Comparison of ENCODE assay signal across 25 mouse cellular contexts in the genomic region with DNA sequence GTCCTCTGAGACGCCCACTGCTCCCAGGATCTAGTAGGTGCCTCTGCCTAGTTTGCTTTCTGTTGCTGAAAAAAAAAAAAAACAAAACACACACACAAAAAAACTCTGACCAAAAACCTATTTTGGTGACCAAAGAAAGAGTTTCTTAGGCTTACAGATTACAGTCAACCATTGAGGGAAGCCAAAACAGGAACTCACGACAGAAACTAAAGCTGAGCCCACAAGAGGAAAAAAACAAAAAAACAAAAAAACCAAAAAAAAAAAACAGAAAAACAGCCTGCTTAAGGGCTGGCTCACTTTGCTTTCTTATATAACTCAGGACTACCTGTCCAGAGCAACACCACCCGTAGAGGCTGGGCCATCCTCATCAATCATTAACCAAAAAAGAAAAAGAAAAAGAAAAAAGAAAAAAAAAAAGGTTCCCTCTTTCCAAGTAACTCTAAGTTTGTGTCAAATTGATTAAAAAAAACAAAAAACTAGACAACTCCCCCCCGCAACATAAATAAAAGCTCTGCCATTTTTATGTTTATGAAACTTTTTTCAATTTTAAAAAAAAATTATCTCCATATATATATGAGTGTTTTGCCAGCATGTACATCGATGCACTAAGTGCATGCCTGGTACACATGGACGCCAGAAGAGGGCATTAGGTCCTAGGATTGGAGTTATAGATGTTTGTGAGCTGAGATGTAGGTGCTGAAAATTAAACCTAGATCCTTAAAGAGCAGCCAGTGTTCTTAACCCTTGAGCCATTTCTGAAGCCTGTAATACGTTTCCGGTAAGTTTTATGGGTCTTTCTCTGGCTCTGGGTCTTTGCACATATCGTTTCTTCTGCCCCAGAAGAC. TPM values are rescaled to one million over a fixed set of nuclear protein-coding genes. Genes with fewer than 3 reads are reported as not detected.
DNase-seq lines count a peak whose midpoint lies in the region; ATAC-seq and TF ChIP-seq lines count a peak whose summit lies in the region.
"Had no signal": no experiment of that assay in that cellular context is flagged by ENCODE, and none has a peak within 500 bp of the region (broad histone marks: within the 10 kb centered on the region; RNA-seq: fewer than 3 reads in every experiment).

No protein-coding gene starts in this region.

- ATAC-seq in kidney, postnatal 0 days (replicated peaks; ENCODE audit: low FRiP score, low read depth): no peak
- ATAC-seq in kidney, embryonic 16.5 days (ENCODE audit: low FRiP score, low TSS enrichment): no peak
- ATAC-seq: forebrain, embryonic 15.5 days had no signal

- DNase-seq in heart, adult 11 months: peak; percentile 13
- DNase-seq in heart, embryonic 10.5 days (ENCODE audit: low spot score): no peak
- no peak for DNase-seq in kidney, postnatal 0 days (ENCODE audit: low spot score)
- peak; percentile 67 for DNase-seq in MEL (ENCODE audit: low read depth, low spot score)
- no peak for DNase-seq in adrenal gland, postnatal 4 days (ENCODE audit: low spot score in 2 of 2)
- no peak for DNase-seq in urinary bladder, adult 18-20 months (ENCODE audit: low spot score in 2 of 2)
- DNase-seq: adrenal gland, postnatal 14 days; cerebellum, adult 18-20 months; cerebellum, postnatal 10 days; gastrocnemius, postnatal 36 days; heart, adult 2 months; heart, postnatal 10 days; lung, postnatal 36 days; thymus, postnatal 14 days had no signal

- no peak for TF ChIP-seq POLR2A in MEL (IDR thresholded peaks at IDR 0.05; ENCODE audit: control insufficient read depth in 1 of 2, insufficient read depth in 1 of 2, low read depth in 1 of 2, low read length in 2 of 2, poor library complexity in 1 of 2)
- TF ChIP-seq POLR2A in small intestine, adult 2 months (IDR thresholded peaks at IDR 0.05; ENCODE audit: low read depth, low read length): no peak

- no peaks in the 10 kb centered on the region for H3K27me3 ChIP-seq in heart, embryonic 10.5 days (ENCODE audit: insufficient read depth, poor library complexity, severe bottlenecking)
- no peaks in the 10 kb centered on the region for H3K27me3 ChIP-seq in kidney, postnatal 0 days (ENCODE audit: insufficient read depth, low read length)
- no peaks in the 10 kb centered on the region for H3K27me3 ChIP-seq in kidney, embryonic 16.5 days (ENCODE audit: insufficient read depth, low read length)
- H3K27me3 ChIP-seq in MEL (ENCODE audit: control insufficient read depth in 1 of 2, insufficient read depth in 2 of 2, low read length in 2 of 2): no peaks in the 10 kb centered on the region
- no peaks in the 10 kb centered on the region for H3K27me3 ChIP-seq in small intestine, adult 2 months (ENCODE audit: control insufficient read depth, insufficient read depth, low read length)
- H3K27me3 ChIP-seq: embryonic facial prominence, embryonic 13.5 days; forebrain, embryonic 15.5 days; heart, embryonic 13.5 days had no signal

- H3K9ac ChIP-seq in kidney, postnatal 0 days (ENCODE audit: low read depth, low read length): no peak overlapping the region
- no peak overlapping the region for H3K9ac ChIP-seq in kidney, embryonic 16.5 days (replicated peaks; ENCODE audit: low read length)
- peak overlapping the region; percentile 47 for H3K9ac ChIP-seq in MEL (ENCODE audit: control insufficient read depth, low read depth, low read length, poor library complexity, severe bottlenecking)
- H3K9ac ChIP-seq: embryonic facial prominence, embryonic 13.5 days; forebrain, embryonic 15.5 days; heart, embryonic 13.5 days; hindbrain, embryonic 14.5 days; liver, embryonic 15.5 days; neural tube, embryonic 13.5 days had no signal

- no peaks in the 10 kb centered on the region for H3K9me3 ChIP-seq in heart, embryonic 10.5 days
- H3K9me3 ChIP-seq in kidney, postnatal 0 days (replicated peaks; ENCODE audit: low read length): no peaks in the 10 kb centered on the region
- no peaks in the 10 kb centered on the region for H3K9me3 ChIP-seq in kidney, embryonic 16.5 days (ENCODE audit: low read length)
- H3K9me3 ChIP-seq in MEL (replicated peaks; ENCODE audit: insufficient read depth, low read length): no peaks in the 10 kb centered on the region
- H3K9me3 ChIP-seq: embryonic facial prominence, embryonic 13.5 days; forebrain, embryonic 10.5 days; forebrain, embryonic 15.5 days; heart, embryonic 13.5 days; liver, embryonic 15.5 days; neural tube, embryonic 13.5 days had no signal

- WGBS in heart, embryonic 10.5 days: 81% methylated on average over 9 of the region's 9 CpGs
- WGBS in kidney, postnatal 0 days: 55% methylated on average over 9 of the region's 9 CpGs
- 54% methylated on average over 9 of the region's 9 CpGs for WGBS in kidney, embryonic 16.5 days
- WGBS in small intestine, adult 2 months: 33% methylated on average over 9 of the region's 9 CpGs

- no peak overlapping the region for H3K4me3 ChIP-seq in heart, embryonic 10.5 days
- no peak overlapping the region for H3K4me3 ChIP-seq in kidney, postnatal 0 days (replicated peaks; ENCODE audit: low read depth, low read length)
- H3K4me3 ChIP-seq in kidney, embryonic 16.5 days (ENCODE audit: low read length): no peak overlapping the region
- H3K4me3 ChIP-seq in MEL (ENCODE audit: control insufficient read depth in 1 of 2, insufficient read depth in 1 of 2, low read depth in 2 of 2, low read length in 2 of 2): peak overlapping the region; percentile 42 to 59
- no peak overlapping the region for H3K4me3 ChIP-seq in small intestine, adult 2 months (ENCODE audit: low read depth, low read length)
- H3K4me3 ChIP-seq: embryonic facial prominence, embryonic 13.5 days; forebrain, embryonic 10.5 days; forebrain, embryonic 15.5 days; gastrocnemius, adult 2 months; heart, adult 2 months; heart, embryonic 13.5 days; liver, embryonic 15.5 days; neural tube, embryonic 13.5 days had no signal

- H3K4me2 ChIP-seq in kidney, postnatal 0 days (ENCODE audit: low read length): no peak overlapping the region
- no peak overlapping the region; the same call in 1 of the 2 replicates for H3K4me2 ChIP-seq in kidney, embryonic 16.5 days (replicated peaks; ENCODE audit: low read depth, low read length)
- H3K4me2 ChIP-seq: embryonic facial prominence, embryonic 13.5 days; forebrain, embryonic 15.5 days; hindbrain, embryonic 14.5 days; liver, embryonic 15.5 days; midbrain, embryonic 11.5 days had no signal

- H3K4me1 ChIP-seq in heart, embryonic 10.5 days: peaks cover 28% of the 10 kb centered on the region
- 0 out of 2 replicates have a peak, but pooled peaks cover 4% of the 10 kb centered on the region for H3K4me1 ChIP-seq in kidney, postnatal 0 days (replicated peaks; ENCODE audit: insufficient read depth, low read length)
- H3K4me1 ChIP-seq in kidney, embryonic 16.5 days (ENCODE audit: insufficient read depth, low read length): peaks cover 22% of the 10 kb centered on the region; the same call in 1 of the 2 replicates
- peaks cover 7 to 15% of the 10 kb centered on the region in 2 experiments for H3K4me1 ChIP-seq in MEL (ENCODE audit: control insufficient read depth in 1 of 2, insufficient read depth in 2 of 2, low read length in 2 of 2)
- peaks cover 8% of the 10 kb centered on the region for H3K4me1 ChIP-seq in small intestine, adult 2 months (ENCODE audit: control insufficient read depth, insufficient read depth, insufficient read length, low read length)

- H3K79me2 ChIP-seq in MEL (ENCODE audit: control insufficient read depth, insufficient read depth, low read length, poor library complexity): no peaks in the 10 kb centered on the region; the same call in 1 of the 2 replicates

- H3K36me3 ChIP-seq in heart, embryonic 10.5 days: no peaks in the 10 kb centered on the region
- H3K36me3 ChIP-seq in kidney, postnatal 0 days (ENCODE audit: insufficient read depth, low read length): no peaks in the 10 kb centered on the region
- no peaks in the 10 kb centered on the region for H3K36me3 ChIP-seq in kidney, embryonic 16.5 days (ENCODE audit: insufficient read depth, low read length)
- peaks cover 0 to 18% of the 10 kb centered on the region in 2 experiments; a peak in 2 of 4 replicates for H3K36me3 ChIP-seq in MEL (ENCODE audit: control insufficient read depth in 1 of 2, insufficient read depth in 2 of 2, low read length in 2 of 2)
- no peaks in the 10 kb centered on the region for H3K36me3 ChIP-seq in small intestine, adult 2 months (ENCODE audit: control insufficient read depth, insufficient read depth, low read length)
- H3K36me3 ChIP-seq: embryonic facial prominence, embryonic 13.5 days; forebrain, embryonic 10.5 days; forebrain, embryonic 15.5 days; heart, embryonic 13.5 days; liver, embryonic 15.5 days; neural tube, embryonic 13.5 days had no signal

- TF ChIP-seq EP300 in MEL (IDR thresholded peaks at IDR 0.05; ENCODE audit: low read depth in 1 of 2, low read length in 2 of 2): peak in 1 of 2 experiments; percentile 28; a peak in 1 of 4 replicates

- peak; percentile 25; the same call in 1 of the 2 replicates for TF ChIP-seq CTCF in kidney, postnatal 0 days (IDR thresholded peaks at IDR 0.05; ENCODE audit: low read depth)
- TF ChIP-seq CTCF in MEL (IDR thresholded peaks at IDR 0.05 in 2 of 3, conservative IDR thresholded peaks at IDR 0.05 in 1 of 3; ENCODE audit: control insufficient read depth in 1 of 3, insufficient read depth in 1 of 3, low read depth in 2 of 3, low read length in 3 of 3, poor library complexity in 1 of 3, severe bottlenecking in 1 of 3): peak in 2 of 3 experiments; percentile 7 to 22; a peak in 2 of 6 replicates
- TF ChIP-seq CTCF in small intestine, adult 2 months (IDR thresholded peaks at IDR 0.05; ENCODE audit: extremely low read depth, insufficient read length, insufficient replicate concordance, low read depth, low read length): no peak

- peak; percentile 1 for TF ChIP-seq RAD21 in MEL (IDR thresholded peaks at IDR 0.05; ENCODE audit: low read depth, low read length)

- no peak overlapping the region for H3K27ac ChIP-seq in heart, embryonic 10.5 days
- no peak overlapping the region for H3K27ac ChIP-seq in kidney, postnatal 0 days
- H3K27ac ChIP-seq in kidney, embryonic 16.5 days (ENCODE audit: low read length): no peak overlapping the region
- H3K27ac ChIP-seq in MEL (ENCODE audit: control insufficient read depth, low read depth, low read length): peak overlapping the region; percentile 62
- peak overlapping the region; percentile 68 for H3K27ac ChIP-seq in small intestine, adult 2 months (ENCODE audit: insufficient read depth, low read depth, low read length)
- H3K27ac ChIP-seq: embryonic facial prominence, embryonic 13.5 days; forebrain, embryonic 10.5 days; forebrain, embryonic 15.5 days; gastrocnemius, adult 2 months; heart, adult 2 months; heart, embryonic 13.5 days; hindbrain, embryonic 14.5 days; liver, embryonic 15.5 days; neural tube, embryonic 13.5 days had no signal

RNA-seq across cellular contexts. Expression of a gene that starts 3.9 kb away (rescaled TPM):
- 4.6 and 5.7 TPM in 2 replicates for polyA plus RNA-seq in heart, embryonic 10.5 days (2016; fragmentation: Nextera tagmentation; extraction: Ambion mirVana)
- polyA plus RNA-seq in kidney, postnatal 0 days (2015; fragmentation: Nextera tagmentation; extraction: Ambion mirVana): 5.9 and 7.0 TPM in 2 replicates
- 7.6 and 9.0 TPM in 2 replicates for polyA plus RNA-seq in kidney, embryonic 16.5 days (2015; fragmentation: Nextera tagmentation; extraction: Ambion mirVana)
- total RNA-seq in MEL (2012; rRNA removed): 1.1 and 1.3 TPM in 2 replicates
- 1 to 10 TPM in 1 of 2 experiments, not detected in 1; 2.8 TPM for polyA plus RNA-seq in MEL (2012; ENCODE audit: insufficient read depth in 1 of 2, insufficient read length in 2 of 2, low read depth in 1 of 2, low replicate concordance in 2 of 2, missing spikeins in 1 of 2)
- 6.4 and 12.0 TPM in 2 replicates for polyA plus RNA-seq in small intestine, adult 2 months (2012; rRNA removed)
- 10 to 100 TPM; 10.9 to 14.2 TPM for total RNA-seq in adrenal gland, postnatal 4 days (2021)

RNA-seq across cellular contexts. Expression of a gene that starts 8.9 kb away (rescaled TPM):
- 43.2 and 50.1 TPM in 2 replicates for polyA plus RNA-seq in heart, embryonic 10.5 days (2016; fragmentation: Nextera tagmentation; extraction: Ambion mirVana)
- polyA plus RNA-seq in kidney, postnatal 0 days (2015; fragmentation: Nextera tagmentation; extraction: Ambion mirVana): 55.7 and 56.8 TPM in 2 replicates
- 66.9 and 68.9 TPM in 2 replicates for polyA plus RNA-seq in kidney, embryonic 16.5 days (2015; fragmentation: Nextera tagmentation; extraction: Ambion mirVana)
- total RNA-seq in MEL (2012; rRNA removed): 20.2 and 23.0 TPM in 2 replicates
- polyA plus RNA-seq in MEL (2012; ENCODE audit: insufficient read depth in 1 of 2, insufficient read length in 2 of 2, low read depth in 1 of 2, low replicate concordance in 2 of 2, missing spikeins in 1 of 2): 10 to 100 TPM in 1 of 2 experiments, not detected in 1; 23.3 TPM
- 2.5 and 3.9 TPM in 2 replicates for polyA plus RNA-seq in small intestine, adult 2 months (2012; rRNA removed)
- 10 to 100 TPM; 24.7 to 30.2 TPM for total RNA-seq in adrenal gland, postnatal 4 days (2021)

Comparison
In these comparisons a context has a peak if more than half of its experiments do, and no peak if none do; other contexts are left out.
1. DNase-seq: peak in heart, adult 11 months (single experiment) and MEL (single experiment); none in heart, embryonic 10.5 days (single experiment), kidney, postnatal 0 days (single experiment), adrenal gland, postnatal 4 days (0 of 2) and urinary bladder, adult 18-20 months (0 of 2).
2. H3K27ac ChIP-seq: peak in MEL (single experiment) and small intestine, adult 2 months (single experiment); none in heart, embryonic 10.5 days (single experiment), kidney, postnatal 0 days (single experiment) and kidney, embryonic 16.5 days (single experiment).
3. H3K4me3 ChIP-seq: peak in MEL (2 of 2); none in heart, embryonic 10.5 days (single experiment), kidney, postnatal 0 days (single experiment), kidney, embryonic 16.5 days (single experiment) and small intestine, adult 2 months (single experiment).